Mouse (Mus musculus) heart, postnatal 0 days (tissue): ENCODE results near the gene Npm3. TPM values are rescaled to one million over a fixed set of nuclear protein-coding genes. Genes with fewer than 3 reads are reported as not detected.
A peak's percentile ranks its signal among the peaks of the same experiment; 100 is the strongest.

Experiments
- ATAC-seq: fragments of 200-750 bp; cut with Nextera tagmentation; 2 replicates; pipeline ENCODE4 v1.8.0; 2017; ENCODE audit warnings: low read depth, moderate number of reproducible peaks, moderate library complexity; ENCODE audit not compliant: insufficient read depth
- DNase-seq: peaks from one replicate; pipeline ENCODE4 v3.0.0-alpha.2; 2016; ENCODE audit warnings: low spot score
- H3K27ac ChIP-seq: fragments of 300-500 bp; sonication (generic); 2 replicates; pipeline ENCODE4 v1.5.1; 2014; ENCODE audit warnings: low read depth, mild to moderate bottlenecking
- H3K27me3 ChIP-seq: fragments of 300-500 bp; sonication (generic); 2 replicates; pipeline ENCODE4 v1.6.1; 2014; ENCODE audit warnings: low read length, mixed read lengths; ENCODE audit not compliant: control insufficient read depth, insufficient read depth
- H3K36me3 ChIP-seq: fragments of 300-500 bp; sonication (generic); replicated peaks from 2 replicates; pipeline ENCODE4 v1.6.1; 2014; ENCODE audit warnings: low read length, mixed read lengths; ENCODE audit not compliant: control insufficient read depth, insufficient read depth
- H3K4me1 ChIP-seq: fragments of 300-500 bp; sonication (generic); 2 replicates; pipeline ENCODE4 v1.6.1; 2014; ENCODE audit warnings: antibody characterized with exemption; ENCODE audit not compliant: control insufficient read depth, insufficient read depth
- H3K4me2 ChIP-seq: fragments of 300-500 bp; sonication (generic); 2 replicates; pipeline ENCODE4 v1.6.1; 2014; ENCODE audit warnings: low read depth, mild to moderate bottlenecking, low read length, moderate library complexity
- H3K4me3 ChIP-seq: fragments of 300-500 bp; sonication (generic); 2 replicates; pipeline ENCODE4 v1.5.1; 2014; ENCODE audit warnings: low read depth, low read length
- H3K9ac ChIP-seq: fragments of 300-500 bp; sonication (generic); replicated peaks from 2 replicates; pipeline ENCODE4 v1.6.1; 2014; ENCODE audit warnings: low read depth, low read length, mixed read lengths
- H3K9me3 ChIP-seq: fragments of 300-500 bp; sonication (generic); replicated peaks from 2 replicates; pipeline ENCODE4 v1.6.1; 2016; ENCODE audit warnings: low read length; ENCODE audit not compliant: control insufficient read depth
- CTCF ChIP-seq: IDR thresholded peaks from 2 replicates; pipeline ENCODE4 v1.5.1; 2016; ENCODE audit warnings: antibody characterized with exemption, control low read depth, low read depth
- EP300 ChIP-seq: IDR thresholded peaks from 2 replicates; pipeline ENCODE4 v1.6.1; 2016; ENCODE audit warnings: antibody characterized with exemption, low read depth
- WGBS: fragments of 180-500 bp; shearing (Covaris S2); extraction: QIAGEN DNeasy Blood & Tissue Kit; methylation state at CpG from one replicate; pipeline ENCODE4 v1.1.7; 2014; 5-methylcytosine and 5-hydroxymethylcytosine counted together
- polyA plus RNA-seq: library from polyadenylated mRNA; unstranded; fragments of >200 nt; fragmentation: Nextera tagmentation; extraction: Ambion mirVana; gene quantifications from 2 replicates; pipeline ENCODE4 v1.2.1, GENCODE M21; 2015
- total RNA-seq: library from RNA; depleted of rRNA; stranded (reverse); fragments of >200 nt; gene quantifications from 2 replicates; pipeline ENCODE4 v1.2.3, GENCODE M21; 2014; ENCODE audit warnings: low replicate concordance; rRNA removed

Npm3 gene
- total RNA-seq (38.2 and 43.3 TPM in 2 replicates), polyA plus RNA-seq (7.6 TPM in 2 replicates)

DNA sequence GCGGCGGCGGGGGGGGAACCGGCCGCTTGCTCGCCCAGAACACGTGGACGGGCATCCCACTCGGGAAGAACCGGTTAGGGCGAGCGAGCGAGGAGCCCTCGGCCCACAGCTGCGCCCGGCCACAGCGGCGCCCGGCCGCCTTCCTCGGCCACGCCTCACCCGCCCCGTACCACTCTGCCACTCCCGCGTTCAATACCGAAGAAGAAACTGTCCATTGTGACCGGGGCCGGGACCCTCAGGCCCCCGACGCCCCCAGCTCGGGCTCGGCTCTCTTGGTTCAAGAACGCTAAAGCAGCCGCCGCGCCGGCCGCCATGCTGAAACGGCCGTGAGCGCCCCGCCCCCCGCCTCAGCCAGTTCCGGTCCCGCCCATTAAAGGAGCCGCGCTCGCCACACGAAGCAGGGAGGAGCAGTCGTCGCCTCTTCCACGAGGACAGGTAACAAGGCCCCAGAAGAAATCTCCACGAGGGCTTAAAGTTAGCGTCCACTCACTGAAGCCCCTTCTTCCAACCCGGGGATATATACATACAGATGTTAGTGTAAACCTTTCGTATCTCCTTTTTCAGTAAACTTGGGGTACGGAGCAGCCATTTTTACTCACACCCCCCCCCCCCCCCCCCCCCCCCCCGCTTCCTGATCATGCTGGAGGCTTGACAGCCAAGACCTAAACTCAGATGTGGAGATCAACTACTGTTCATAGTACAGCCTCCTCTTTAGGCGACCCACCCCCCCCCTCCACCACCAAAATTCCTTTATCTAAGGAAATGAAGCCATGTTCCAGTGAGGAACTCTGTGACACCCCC lies at the start of gene Npm3:
Npm3 (minus strand) TSS at position 349 of the 801 bp plus-strand sequence.
- DNase-seq (peak; percentile 82), ATAC-seq (peak; percentile 82)
- peaks cover 36% of the 10 kb centered on the region for H3K36me3 ChIP-seq
- H3K4me3 ChIP-seq: peak within 1 kb of the TSS; percentile 75
- H3K4me2 ChIP-seq: peak within 1 kb of the TSS; percentile 99
- TF ChIP-seq EP300 (no peak), CTCF (no peak)
- H3K27ac ChIP-seq: peak within 1 kb of the TSS; percentile 0; the same call in 1 of the 2 replicates
- WGBS: under 1% methylated on average over 54 of the region's 60 CpGs
- H3K4me1 ChIP-seq: peaks cover 15% of the 10 kb centered on the region
- H3K27me3 ChIP-seq: peaks cover 17% of the 10 kb centered on the region
- H3K9me3 ChIP-seq: no peaks in the 10 kb centered on the region
- H3K9ac ChIP-seq: peak within 1 kb of the TSS; percentile 74

DNA sequence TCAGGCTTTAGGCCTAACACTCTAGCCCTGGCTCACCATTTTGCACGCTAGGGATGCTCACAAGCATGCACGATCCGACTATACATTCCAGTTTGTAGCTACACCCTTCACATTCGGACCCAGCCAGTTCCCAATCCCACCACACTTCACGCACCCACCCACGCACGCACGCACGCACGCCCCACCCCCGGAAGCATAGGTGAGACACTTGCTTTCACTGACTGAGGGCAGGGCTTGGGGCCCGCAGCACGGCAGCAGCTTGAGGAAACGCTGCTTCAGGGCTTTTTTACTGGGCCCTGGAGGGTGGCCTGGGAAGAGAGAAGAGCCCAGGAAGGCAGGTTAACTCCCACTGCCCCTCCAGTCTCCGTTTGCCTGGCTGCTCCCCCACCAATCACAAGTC lies 47.5 kb upstream of the Npm3 start:
- no peak overlapping the region for H3K4me3 ChIP-seq
- H3K36me3 ChIP-seq: 0 out of 2 replicates have a peak, but pooled peaks cover 6% of the 10 kb centered on the region
- no peak overlapping the region for H3K9ac ChIP-seq
- ATAC-seq (no peak), DNase-seq (no peak)
- H3K4me2 ChIP-seq: no peak overlapping the region
- no peaks in the 10 kb centered on the region for H3K4me1 ChIP-seq
- 73% methylated on average over 15 of the region's 15 CpGs for WGBS
- H3K27me3 ChIP-seq: no peaks in the 10 kb centered on the region
- H3K27ac ChIP-seq: no peak overlapping the region
- H3K9me3 ChIP-seq: no peaks in the 10 kb centered on the region
- TF ChIP-seq CTCF (no peak), EP300 (no peak)

DNA sequence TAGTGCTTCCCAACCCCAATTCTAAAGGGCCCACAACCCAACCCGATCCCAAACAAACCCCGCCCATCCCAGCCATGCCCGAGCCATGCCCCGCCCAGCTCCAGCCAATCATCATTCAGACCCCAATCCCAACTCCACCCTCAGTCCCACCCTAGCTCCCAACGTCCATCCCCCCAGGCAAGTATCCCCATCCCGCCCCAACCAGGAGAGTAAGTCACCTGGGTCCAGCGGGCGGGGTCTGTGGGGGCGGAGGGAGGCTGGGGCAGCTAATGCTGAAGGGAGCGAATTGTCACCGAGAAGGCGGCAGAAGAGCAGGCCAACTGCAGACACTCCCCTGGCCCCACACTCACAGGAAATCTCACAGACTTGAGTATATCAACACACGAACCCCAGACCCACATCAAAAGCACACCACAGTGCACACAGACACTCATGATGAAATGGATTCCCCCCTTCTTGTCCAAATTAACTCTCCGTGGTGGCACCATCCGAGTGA lies 46.7 kb upstream of the Npm3 start:
- H3K4me2 ChIP-seq: peak overlapping the region; percentile 28; the same call in 1 of the 2 replicates
- ATAC-seq: 0 out of 2 replicates have a peak, but pooled peaks have one; percentile 20
- 18% methylated on average over 15 of the region's 15 CpGs for WGBS
- H3K36me3 ChIP-seq: 0 out of 2 replicates have a peak, but pooled peaks cover 6% of the 10 kb centered on the region
- H3K4me1 ChIP-seq: no peaks in the 10 kb centered on the region
- H3K9ac ChIP-seq: no peak overlapping the region
- DNase-seq: no peak
- H3K9me3 ChIP-seq: no peaks in the 10 kb centered on the region
- H3K27ac ChIP-seq: no peak overlapping the region; the same call in 1 of the 2 replicates
- no peaks in the 10 kb centered on the region for H3K27me3 ChIP-seq
- TF ChIP-seq EP300: no peak
- TF ChIP-seq CTCF: no peak
- no peak overlapping the region for H3K4me3 ChIP-seq

DNA sequence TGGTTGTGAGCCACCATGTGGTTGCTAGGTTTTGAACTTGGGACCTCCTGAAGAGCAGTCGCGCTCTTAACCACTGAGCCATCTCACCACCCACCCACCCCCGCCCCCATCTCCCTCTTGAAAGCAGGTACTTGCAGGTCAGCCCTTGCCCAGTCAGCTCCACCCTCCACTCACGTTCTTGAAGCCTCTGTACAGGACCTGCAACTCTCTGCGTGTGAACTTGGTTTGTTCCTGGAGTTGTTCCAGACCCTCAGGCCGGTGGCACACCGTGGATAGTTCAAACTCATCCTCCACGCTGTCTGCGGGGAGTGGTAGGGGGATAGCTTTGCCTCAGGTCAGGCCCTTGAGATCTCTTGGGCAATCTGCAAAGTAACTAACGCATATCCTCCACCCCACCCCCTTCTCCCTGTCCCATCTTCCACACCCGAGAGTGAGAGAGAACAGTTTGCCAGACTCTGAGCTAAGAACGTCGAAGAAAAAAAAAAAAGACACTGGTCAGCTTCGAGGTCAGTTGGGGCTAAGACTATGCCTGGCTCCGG lies 46.1 kb upstream of the Npm3 start:
- DNase-seq (no peak), ATAC-seq (no peak)
- Histone ChIP-seq H3K4me3 (no peak overlapping the region), H3K9me3 (no peaks in the 10 kb centered on the region), H3K4me2 (peak overlapping the region; percentile 28; the same call in 1 of the 2 replicates), H3K27me3 (no peaks in the 10 kb centered on the region), H3K9ac (no peak overlapping the region), H3K4me1 (no peaks in the 10 kb centered on the region), H3K27ac (no peak overlapping the region), H3K36me3 (0 out of 2 replicates have a peak, but pooled peaks cover 6% of the 10 kb centered on the region)
- TF ChIP-seq EP300: no peak
- TF ChIP-seq CTCF: no peak
- WGBS: 24% methylated on average over 15 of the region's 15 CpGs

DNA sequence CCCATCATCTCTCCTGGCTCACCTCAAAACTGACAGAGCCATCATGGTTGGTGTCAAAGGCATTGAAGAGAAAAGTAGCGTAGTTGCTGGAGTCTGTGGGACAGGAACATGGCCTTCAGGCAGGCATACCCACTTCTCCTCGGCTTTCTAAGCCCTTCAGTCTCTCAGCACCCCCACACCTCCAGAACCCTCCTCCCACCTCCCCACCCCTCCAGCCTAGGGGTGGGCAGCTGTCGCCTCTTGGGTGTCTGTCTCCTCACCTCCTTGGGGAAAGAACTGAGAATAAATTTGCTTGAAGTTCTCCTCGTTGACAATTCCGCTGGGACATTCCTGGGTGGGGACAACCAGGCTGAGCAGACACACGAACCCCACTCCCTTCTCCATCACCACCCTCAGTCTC lies 45.3 kb upstream of the Npm3 start:
- Histone ChIP-seq H3K36me3 (0 out of 2 replicates have a peak, but pooled peaks cover 6% of the 10 kb centered on the region), H3K4me2 (no peak overlapping the region), H3K9me3 (no peaks in the 10 kb centered on the region), H3K4me3 (no peak overlapping the region), H3K9ac (no peak overlapping the region), H3K4me1 (no peaks in the 10 kb centered on the region), H3K27me3 (no peaks in the 10 kb centered on the region), H3K27ac (no peak overlapping the region)
- DNase-seq (no peak), ATAC-seq (no peak)
- TF ChIP-seq CTCF (no peak), EP300 (no peak)
- 62% methylated on average over 6 of the region's 6 CpGs for WGBS
